Mouse (Mus musculus): ENCODE results near the gene Mep1a.
"Not testable (repeated sequence)": the region's sequence is repeated elsewhere in the genome, so short reads cannot be mapped to it uniquely, and the experiment has no call there.

Gene Mep1a

DNA sequence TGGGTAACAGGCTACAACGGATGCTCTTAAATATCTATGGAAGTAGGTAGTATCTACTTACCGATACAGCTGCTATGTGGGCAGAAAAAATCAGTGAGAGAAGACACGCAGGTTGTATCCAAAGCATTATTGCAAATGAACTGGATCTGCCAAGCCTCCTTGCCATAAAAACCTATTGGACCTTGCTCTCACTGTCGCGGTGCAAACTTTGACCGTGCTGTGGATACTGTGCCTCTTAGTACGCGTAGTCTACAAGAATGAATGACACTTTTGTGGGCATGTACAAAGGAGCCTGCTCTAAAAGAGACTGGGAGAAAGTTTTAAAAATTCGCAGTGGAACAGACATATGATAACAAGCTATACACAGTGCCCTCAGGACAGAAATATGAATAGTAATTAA, at the start of gene Mep1a:
TSS of gene Mep1a (minus strand) at position 221 of the 400 bp plus-strand sequence.
- DNase-seq (ENCODE audit: low read depth), result no peak

DNA sequence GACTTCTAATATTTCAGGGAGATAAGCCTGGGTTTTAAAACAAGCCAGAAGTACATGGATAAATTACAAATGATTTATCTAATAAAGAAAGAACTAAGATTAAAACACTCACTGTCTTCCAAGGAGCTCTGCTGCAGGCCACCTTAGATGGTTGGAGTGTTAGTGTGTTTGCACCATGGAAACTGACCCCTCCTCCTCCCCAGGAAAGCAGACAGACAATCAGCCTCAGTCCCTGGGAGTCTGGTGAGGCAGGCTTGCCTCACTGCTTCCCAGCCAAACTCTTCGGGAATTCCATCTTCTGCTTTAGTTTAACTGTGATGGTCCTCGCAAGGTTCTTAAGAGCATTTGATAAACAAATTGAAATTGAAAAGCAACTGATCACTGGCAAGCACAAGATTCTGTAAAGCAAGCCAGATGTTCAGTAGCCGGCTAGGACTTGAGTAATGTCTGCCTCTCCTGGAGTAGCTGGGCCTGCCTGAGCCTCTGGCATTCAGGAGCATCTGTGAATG, 48.6 kb upstream of the Mep1a start:
- DNase-seq (ENCODE audit: low read depth), result no peak

DNA sequence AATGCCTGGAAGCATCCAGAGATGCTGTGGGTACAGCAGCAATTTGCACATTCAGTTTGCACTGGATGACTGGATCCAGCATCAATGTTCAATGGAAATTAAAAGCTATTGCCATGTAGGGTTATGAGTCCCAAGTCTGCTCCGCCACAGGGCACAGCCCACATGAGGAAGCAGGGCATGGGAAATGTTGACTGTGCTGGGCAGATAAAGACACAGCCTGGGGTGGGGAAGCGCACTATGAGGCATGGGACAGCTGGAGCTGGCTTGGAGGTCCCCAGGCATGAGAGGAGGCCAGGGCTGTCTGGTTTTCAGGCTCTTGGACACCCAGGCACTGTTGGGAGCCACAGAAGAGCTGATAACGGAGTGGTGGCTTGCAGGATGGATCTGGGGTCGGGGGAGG, 41.4 kb upstream of the Mep1a start:
- DNase-seq (ENCODE audit: low read depth), result no peak

DNA sequence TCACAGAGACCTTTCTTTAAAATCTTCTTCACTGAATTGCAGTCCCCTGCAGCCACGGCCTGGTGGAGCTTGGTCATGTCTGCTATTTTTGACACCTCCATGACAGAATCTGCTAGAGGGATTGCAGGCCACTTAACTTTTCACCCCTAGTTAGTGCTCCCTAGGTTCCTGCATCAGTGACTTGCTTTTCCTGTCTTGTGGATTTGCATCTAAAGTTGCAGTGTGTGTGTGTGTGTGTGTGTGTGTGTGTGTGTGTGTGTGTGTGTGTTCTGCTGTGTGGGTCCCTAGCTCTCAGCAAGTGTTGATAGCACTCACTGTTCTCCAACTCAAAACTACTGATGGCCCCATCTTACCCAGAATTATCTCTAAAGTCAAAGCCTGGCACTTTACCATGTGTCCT, 40.9 kb upstream of the Mep1a start, which contains the start of gene Ankrd66:
TSS of gene Ankrd66 (minus strand) at position 101 of the 400 bp plus-strand sequence.
- no peak for DNase-seq (ENCODE audit: low read depth)

DNA sequence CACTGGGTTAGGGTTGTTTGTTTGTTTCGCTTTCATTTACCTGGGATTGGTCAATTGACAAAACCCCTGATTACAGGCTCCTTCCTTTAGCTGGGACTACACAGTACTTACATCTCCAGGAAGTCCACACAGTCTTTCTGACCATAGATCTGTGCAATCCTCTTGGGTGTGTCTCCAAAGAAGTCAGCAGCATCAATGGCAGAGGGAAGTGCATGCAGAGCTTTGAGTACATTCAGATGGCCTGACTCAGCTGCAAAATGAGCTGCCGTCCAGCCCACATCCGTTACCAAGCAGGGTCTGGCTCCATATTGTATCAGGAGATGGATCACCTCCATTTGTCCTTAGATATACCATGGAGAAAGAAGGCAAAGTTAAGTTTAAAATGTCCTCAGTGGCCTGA, 36.2 kb upstream of the Mep1a start:
- DNase-seq (ENCODE audit: low read depth), result peak; percentile 1

DNA sequence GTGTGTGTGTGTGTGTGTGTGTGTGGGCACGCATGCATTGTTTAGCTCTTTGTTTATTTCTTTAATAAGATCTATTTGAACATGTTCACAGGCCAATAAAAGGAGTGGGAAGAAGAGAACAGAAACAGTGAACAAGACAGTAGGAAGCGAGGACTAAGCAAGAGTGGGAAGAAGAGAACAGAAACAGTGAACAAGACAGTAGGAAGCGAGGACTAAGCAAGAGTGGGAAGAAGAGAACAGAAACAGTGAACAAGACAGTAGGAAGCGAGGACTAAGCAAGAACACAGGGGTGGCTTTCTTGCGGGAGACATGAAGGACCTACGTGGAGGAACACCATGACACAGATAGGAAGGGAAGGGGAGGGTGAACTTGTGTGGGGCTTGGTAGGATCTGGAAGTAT, 34.2 kb upstream of the Mep1a start:
- not testable (repeated sequence) for DNase-seq (ENCODE audit: low read depth)

DNA sequence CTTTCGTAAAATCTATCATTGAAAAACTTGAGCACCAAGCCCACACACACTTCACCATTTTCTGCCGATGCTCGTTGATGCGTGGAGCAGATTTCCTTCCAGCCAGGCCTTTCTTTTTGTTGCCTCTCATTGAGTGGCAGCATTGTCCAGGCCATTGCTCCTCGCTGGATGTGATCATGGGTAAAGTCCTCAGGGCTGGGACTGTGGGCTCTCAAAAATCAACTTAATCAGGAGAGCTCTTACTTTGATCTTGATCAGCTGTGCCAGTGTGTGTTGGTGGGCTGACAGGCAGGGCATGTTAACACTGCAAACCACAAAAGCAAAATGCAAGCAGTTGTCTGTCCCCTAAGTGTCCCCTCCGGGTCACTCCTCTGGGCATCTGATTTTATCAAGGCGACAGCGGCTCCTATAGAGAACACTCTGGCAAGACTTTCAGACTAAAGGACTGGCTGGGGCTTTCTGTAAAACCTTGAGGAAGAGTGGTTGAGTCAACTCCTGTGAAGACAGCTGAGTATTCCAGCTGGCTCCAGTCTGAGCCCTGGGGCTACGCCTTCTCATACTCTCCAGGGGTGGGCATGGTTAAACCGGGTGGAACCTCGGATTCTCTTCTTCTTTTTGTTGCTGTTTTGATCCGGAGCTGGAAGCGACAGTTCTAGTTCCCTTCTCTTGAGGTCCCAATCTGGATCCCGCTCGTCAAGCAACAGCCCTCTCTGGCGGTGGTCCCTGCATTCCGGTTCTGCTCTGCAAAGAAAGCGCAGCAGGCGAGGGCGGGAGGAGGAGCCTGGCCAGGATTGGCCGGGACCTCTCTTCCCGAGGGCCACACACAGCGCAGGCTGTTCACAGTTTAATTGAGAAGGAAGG, 32.0 kb upstream of the Mep1a start:
- no peak for DNase-seq (ENCODE audit: low read depth)

DNA sequence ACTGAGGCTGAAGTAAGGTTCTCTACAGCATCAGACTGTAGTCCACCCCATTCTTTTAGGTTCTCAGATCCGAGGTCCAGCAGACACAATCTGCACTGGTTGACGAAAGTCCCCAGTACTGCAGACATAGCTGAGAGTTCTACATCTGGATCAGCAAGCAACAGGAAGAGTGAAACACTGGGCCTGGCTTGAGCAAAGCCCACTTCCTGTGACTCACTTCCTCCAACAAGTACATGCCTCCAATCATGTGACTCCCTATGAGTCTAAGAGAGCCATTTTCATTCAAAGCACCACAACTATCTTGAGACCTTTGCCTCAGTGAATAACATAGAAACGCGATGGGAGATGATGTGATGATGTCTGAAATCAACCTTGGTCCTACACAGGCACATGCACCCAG, 28.6 kb upstream of the Mep1a start:
- peak; percentile 43 for DNase-seq (ENCODE audit: low read depth)

DNA sequence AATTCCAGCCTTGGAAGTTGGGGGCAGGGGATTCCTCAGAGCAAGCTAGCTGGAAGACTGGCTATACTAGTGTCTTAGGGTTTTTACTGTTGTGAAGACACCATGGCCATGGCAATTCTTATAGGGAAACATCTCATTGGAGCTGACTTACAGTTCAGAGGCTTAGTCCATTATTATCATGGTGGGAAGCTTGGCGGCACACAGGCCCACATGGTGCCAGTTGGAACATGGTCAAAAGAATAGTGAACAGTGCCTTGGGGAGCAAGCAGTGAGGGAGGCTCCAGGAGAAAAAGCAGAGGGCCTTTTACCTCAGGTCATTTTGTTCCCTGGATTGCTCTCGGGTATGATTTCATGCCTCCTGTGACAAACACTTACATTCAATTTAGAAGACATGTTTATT, 27.9 kb upstream of the Mep1a start:
- DNase-seq (ENCODE audit: low read depth), result no peak

DNA sequence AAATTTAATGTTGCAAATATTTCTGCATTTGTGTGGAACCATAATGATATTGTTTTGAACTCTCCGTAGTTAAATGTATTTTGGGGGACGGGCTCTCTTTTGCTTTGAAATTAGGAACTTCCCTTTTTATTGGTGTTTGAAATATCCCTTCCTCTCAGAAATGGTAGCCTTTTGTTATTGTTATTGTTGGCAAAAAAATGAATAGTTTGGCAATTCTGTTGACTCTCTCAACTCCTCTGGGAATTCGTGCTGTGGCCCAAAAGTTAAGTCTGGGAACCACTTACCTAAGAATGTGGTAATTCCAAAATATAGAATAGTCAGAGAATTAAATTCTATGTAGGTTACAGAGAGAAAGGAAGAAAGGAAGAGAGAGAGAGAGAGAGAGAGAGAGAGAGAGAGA, 17.6 kb upstream of the Mep1a start:
- no peak for DNase-seq (ENCODE audit: low read depth)

DNA sequence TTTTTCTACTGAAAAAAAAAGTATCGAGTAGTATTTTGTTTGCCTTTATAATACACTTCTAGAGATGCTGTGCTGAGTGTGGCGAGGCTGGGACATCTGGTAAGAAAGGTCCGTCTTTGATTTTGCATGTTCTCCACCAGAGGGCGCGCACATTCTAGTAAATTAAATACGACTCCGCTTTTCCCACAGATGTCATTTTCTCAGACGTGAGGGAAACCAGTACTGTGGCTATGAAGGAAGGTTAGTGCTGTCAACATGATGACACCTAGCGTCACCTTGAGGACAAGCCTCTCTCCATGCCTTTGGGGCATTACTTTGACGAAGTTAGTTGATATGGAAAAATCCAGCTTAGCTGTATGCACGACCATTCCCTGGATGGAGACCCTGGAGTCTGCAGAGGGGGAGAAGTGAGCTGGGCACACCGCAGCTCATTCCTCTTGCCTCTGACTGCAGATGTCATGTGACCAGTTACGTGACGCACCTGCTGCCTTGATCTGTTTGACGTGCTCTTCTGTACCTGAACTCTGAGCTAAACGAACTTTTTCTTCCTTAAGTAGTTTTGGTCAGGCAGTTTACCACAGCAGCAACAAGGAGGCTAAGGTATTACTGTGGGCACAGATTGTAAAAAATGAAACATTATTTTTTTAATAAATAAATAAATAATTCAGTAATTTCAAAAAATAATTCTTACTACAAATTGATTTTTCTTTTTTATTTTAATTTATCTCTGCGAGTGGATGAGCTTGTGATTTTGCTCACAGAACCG, 16.2 kb upstream of the Mep1a start:
- DNase-seq (ENCODE audit: low read depth), result peak; percentile 62

DNA sequence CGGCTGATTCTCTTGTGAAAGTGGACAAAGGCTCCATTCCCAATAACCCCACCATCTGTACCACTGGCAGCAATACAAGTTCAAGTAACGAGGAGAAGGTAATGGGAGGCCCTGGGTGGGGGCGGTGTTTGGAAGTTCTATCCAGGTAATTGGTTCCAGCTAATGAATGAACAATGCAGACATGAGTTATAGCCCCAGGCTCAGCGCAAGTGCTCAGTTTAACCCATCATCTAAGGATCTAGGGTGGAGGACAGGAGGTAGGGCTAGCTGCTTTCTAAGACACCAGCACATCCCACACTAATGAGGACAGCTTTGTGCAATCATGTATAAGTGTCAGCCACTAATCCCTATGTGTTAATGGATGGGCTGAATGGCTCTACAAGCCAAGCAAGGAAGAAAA, 8.2 kb upstream of the Mep1a start:
- DNase-seq (ENCODE audit: low read depth), result no peak

DNA sequence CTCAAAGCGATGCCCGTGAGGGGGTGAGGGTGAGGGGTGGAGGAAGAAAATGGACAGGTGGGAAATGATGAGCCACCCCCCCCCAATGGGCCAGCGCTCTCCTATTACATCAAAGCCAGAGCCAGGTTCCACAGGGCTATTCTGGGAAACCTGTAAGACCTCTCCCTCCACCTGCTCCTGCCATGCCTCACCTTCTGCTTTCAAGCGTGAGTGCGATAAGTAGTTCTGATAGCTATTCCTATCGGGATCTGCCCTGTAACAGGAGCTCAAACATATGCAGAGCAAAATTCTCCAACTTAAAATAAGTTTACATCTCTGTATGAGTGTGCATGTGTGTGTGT, 2.0 kb upstream of the Mep1a start:
- no peak for DNase-seq (ENCODE audit: low read depth)

DNA sequence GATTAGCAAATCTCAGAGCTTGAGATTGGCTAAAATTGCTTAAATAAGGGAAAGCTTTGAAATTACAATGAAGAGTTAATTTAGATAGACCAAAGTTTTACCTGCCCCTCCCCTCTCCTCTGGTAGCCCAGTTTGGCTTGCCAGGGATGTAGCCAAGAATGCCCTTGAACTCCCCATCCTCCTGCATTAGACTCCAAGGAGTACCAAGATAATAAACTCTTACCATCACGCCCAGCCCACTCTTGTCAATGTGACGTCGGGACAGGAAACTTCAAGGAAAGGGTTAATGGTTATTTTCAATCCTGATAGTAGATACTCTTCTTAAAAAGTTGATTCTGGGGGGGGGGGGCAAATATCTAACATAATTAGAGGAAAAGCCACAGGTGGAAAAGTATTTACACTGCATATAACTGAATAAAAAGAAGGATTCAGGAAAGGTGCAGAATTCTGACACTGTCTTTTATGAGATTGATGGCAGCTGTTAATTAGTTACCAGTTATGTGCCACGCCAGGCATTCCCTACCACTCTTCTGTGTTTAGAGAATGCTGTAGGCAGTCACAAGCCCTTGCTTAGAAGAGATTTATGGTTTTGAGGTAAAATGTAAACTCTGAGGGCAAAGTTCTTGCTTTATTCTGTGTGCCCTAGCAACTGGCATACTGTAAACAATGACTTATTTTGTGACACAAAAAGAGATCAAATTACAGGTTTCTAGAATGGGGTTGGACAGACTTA, 1.4 kb upstream of the Mep1a start:
- no peak for DNase-seq (ENCODE audit: low read depth)

DNA sequence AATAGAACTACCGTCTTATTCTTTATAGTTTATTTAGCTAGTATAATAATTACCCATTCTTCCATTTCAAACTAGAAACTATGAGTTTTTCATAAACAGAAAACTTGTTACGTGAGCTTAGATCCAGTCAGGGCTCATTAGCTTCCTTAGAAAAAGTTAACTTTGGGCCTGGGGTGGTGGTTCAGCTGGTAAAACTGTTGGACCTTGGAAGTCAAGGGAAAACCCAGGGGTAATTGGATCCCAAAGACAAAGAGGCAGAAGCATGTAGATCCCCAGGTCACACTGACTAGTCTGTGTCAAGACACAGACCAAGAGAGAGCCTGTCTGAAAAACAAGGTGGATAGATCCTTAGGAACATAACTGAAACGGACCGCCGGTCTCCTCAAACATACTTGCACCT, 981 bp downstream of the Mep1a start:
- DNase-seq (ENCODE audit: low read depth), result no peak

DNA sequence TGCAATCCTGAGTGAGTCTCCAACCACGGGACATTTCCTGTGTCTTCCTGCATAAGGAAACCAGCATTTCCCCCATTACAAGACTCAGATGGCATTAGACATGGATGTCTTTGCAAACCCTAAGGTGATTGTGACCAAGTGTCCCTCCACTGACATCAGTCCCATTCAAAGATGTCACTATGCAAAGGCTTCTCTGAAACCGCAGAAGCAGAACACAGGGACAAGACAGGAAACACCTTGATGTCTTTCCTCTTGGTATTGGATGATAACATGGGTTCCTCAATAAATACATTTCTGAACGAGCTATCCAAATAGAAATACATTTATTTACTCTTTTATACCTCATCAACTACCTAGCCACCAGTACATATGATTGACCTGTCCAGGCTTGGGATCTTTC, 1.4 kb downstream of the Mep1a start:
- peak; percentile 1 for DNase-seq (ENCODE audit: low read depth)

DNA sequence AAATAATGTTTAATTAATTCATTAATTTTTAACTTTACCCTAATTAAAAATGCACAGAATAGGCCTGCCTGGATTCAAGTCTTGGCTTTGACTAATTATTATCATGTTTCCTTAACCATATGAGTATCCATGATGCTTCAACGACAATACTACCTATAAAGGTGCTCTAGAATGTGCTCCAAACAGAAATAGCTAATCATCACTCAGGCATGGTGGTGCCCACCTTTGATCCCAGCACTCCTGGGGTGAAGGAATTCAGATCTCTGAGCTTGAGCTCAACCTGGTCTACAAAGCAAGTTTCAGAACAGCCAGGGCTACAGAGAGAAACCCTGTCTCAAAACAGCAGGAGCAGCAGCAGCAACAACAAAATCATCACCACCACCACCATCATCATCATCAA, 2.1 kb downstream of the Mep1a start:
- no peak for DNase-seq (ENCODE audit: low read depth)

DNA sequence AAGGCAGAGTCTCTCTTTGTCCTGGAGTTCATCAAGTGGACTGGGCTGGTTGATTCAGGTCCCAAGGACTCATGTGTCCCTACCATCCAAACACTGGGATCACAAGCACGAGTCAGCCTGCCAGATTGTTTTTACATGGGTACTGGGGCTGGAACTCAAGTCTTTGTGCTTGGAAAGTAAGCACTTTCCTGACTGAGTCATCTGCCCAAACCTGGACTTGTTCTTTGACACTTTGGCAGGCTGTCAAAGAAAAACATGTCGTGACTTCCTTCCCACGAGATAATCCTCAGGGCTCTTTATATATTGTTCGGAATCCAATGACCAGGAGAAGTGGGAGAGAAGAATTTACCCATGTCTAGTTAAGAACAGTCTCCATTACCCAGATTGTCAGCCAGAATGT, 5.1 kb downstream of the Mep1a start:
- DNase-seq (ENCODE audit: low read depth), result no peak

DNA sequence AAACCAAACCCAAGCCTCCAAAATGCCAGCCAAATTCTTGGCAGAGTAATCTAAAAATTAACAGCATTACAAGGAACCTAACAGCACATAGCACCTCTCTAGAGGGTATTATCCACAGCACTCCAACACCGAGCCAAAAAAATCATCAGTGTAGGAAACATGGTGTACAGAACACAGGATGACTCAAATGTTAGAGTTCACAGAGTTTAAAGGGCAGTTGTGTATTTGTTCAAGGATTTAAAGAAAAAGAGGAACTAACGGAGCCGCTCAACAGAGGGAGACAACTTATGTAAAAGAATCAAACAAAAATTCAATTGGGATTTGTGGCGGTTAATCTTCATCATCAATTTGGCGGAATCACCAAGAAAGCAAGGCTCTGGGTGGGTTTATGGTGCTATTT, 7.1 kb downstream of the Mep1a start:
- DNase-seq (ENCODE audit: low read depth), result no peak

DNA sequence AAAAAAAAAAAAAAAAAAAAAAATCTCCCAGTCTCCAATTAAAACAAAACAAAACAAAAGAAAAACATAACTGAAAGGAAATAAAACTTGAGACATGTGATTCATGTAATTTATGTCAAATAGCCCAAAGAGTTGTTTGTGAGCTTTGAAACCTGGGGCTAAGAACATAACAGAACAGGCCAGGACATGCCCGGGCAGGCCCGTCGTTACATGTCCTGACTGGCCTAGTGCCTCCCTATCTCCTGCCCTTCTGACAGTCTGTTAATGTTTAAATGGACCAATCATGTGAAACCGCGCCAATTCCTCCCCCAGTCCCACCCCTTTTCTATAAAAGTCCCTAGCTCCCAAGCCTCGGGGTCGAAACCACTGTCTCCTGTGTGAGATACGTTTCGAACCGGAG, 12.2 kb downstream of the Mep1a start:
- not testable (repeated sequence) for DNase-seq (ENCODE audit: low read depth)

DNA sequence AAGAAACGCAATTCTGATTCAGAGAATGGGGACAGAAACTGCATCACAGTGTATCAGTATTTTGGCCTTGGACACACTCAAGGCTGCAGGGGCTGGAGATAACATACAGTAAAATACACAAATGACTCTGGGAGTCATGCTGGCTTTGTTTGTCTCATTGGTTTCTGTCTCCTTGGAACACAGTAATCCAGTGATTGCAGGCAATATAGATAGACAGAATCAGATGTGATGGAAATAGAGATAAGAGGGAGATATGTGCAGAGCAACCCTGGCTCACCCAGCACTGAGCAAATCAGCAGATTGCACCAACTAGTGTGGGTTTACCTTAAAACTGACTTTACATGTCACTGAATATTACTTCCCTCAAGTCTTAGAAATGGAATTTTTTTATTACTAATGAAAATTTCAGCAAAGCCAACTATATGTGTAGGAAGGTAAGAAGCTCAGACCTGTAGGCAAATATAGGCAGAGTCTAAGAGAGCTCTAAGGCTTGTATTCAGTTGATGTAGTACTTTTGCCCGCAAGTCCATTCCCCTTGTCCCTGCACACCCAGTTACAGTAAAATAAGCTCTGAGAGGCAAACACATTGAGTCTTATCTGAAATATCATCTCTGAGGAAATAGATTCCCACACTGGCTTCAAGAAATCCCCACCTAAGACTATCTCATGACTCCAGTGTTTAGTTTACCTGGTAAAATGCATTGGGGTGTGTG, 14.0 kb downstream of the Mep1a start:
- DNase-seq (ENCODE audit: low read depth), result no peak

DNA sequence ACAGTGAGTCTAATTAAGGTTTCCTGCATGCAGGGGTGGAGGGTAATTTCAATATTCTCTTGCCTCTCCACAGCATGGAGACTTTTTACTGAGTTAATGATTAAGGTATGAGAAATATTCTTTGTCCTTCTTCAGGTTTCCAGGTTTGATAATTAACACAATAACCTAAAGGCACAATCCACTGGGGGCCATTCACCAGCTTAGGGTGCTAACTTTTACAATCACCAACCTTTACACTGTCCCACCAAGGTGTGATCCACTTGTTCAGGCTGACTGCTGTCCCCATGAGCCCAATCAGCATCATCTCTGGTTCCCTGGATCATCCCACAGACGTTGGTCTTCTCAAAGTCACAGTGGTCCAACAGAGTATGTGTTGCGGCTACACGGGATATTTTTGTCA, 16.6 kb downstream of the Mep1a start:
- DNase-seq (ENCODE audit: low read depth), result no peak

All from 416B (cell line).